Mouse (Mus musculus): ENCODE measurements around the gene Lmbr1.

DNA sequence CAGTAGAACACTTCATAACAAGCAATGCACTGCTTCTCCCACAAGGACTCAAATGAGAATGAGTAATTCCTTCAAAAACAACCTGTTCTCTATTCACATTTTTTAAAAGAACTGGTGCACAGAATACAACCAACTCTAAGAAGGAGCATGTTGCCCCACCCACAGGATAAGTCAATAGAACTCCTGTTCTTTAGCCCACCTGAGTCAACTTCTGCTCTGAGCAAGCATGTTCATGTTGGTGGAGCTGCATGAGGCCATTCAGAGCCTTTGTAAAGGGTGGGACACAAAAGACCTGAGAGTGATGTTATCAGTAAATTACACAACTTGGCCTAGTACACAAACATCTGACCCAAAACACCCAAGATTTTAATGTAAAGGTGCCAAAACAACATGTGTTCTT is 139.8 kb downstream of the Lmbr1 start:
- TF ChIP-seq EP300 (optimal IDR thresholded peaks at IDR 0.05) = peak; percentile 28
- peak; percentile 11; the same call in 1 of the 2 replicates for TF ChIP-seq CTCF (IDR thresholded peaks at IDR 0.05; ENCODE audit: low read depth)

Data from stomach, postnatal 0 days (tissue).